ENCODE assay signal across 19 mouse cellular contexts in genomic region chr4:95530757-95531156, GRCm38 (mm10). TPM values are rescaled to one million over a fixed set of nuclear protein-coding genes. Genes with fewer than 3 reads are reported as not detected.
DNase-seq lines count a peak whose midpoint lies in the region; ATAC-seq and TF ChIP-seq lines count a peak whose summit lies in the region.
"Had no signal": no experiment of that assay in that cellular context is flagged by ENCODE, and none has a peak within 500 bp of the region (broad histone marks: within the 10 kb centered on the region; RNA-seq: fewer than 3 reads in every experiment).

No protein-coding gene starts in this region.

- TF ChIP-seq CTCF in hindbrain, postnatal 0 days (IDR thresholded peaks at IDR 0.05; ENCODE audit: low read depth): peak; percentile 40
- TF ChIP-seq CTCF in lung, postnatal 0 days (IDR thresholded peaks at IDR 0.05): peak; percentile 46

- H3K27ac ChIP-seq in hindbrain, postnatal 0 days: no peak overlapping the region
- H3K27ac ChIP-seq in hindbrain, embryonic 13.5 days: no peak overlapping the region
- H3K27ac ChIP-seq in lung, postnatal 0 days (ENCODE audit: low read length): no peak overlapping the region
- no peak overlapping the region for H3K27ac ChIP-seq in limb, embryonic 10.5 days
- H3K27ac ChIP-seq: forebrain, embryonic 15.5 days; kidney, embryonic 15.5 days; limb, embryonic 15.5 days; midbrain, embryonic 12.5 days had no signal

- H3K27me3 ChIP-seq in hindbrain, postnatal 0 days (ENCODE audit: insufficient read depth, low read length): no peaks in the 10 kb centered on the region
- no peaks in the 10 kb centered on the region for H3K27me3 ChIP-seq in hindbrain, embryonic 13.5 days
- no peaks in the 10 kb centered on the region for H3K27me3 ChIP-seq in lung, postnatal 0 days (replicated peaks; ENCODE audit: insufficient read depth, low read length)
- no peaks in the 10 kb centered on the region for H3K27me3 ChIP-seq in limb, embryonic 10.5 days (ENCODE audit: low read depth, poor library complexity, severe bottlenecking)
- H3K27me3 ChIP-seq: forebrain, embryonic 15.5 days; kidney, embryonic 15.5 days; limb, embryonic 15.5 days; midbrain, embryonic 12.5 days had no signal

- 68% methylated on average over 2 of the region's 2 CpGs for WGBS in hindbrain, postnatal 0 days
- 75% methylated on average over 2 of the region's 2 CpGs for WGBS in hindbrain, embryonic 13.5 days
- WGBS in lung, postnatal 0 days: 62% methylated on average over 2 of the region's 2 CpGs
- 61% methylated on average over 2 of the region's 2 CpGs for WGBS in limb, embryonic 10.5 days

- no peak overlapping the region for H3K4me3 ChIP-seq in hindbrain, postnatal 0 days (ENCODE audit: low read length)
- H3K4me3 ChIP-seq in hindbrain, embryonic 13.5 days: no peak overlapping the region
- H3K4me3 ChIP-seq in lung, postnatal 0 days (ENCODE audit: low read depth, low read length): no peak overlapping the region
- H3K4me3 ChIP-seq in limb, embryonic 10.5 days: no peak overlapping the region
- H3K4me3 ChIP-seq: forebrain, embryonic 15.5 days; kidney, embryonic 15.5 days; limb, embryonic 15.5 days; midbrain, embryonic 12.5 days had no signal

- H3K4me2 ChIP-seq in hindbrain, postnatal 0 days (ENCODE audit: low read depth, low read length): no peak overlapping the region
- no peak overlapping the region for H3K4me2 ChIP-seq in hindbrain, embryonic 13.5 days
- no peak overlapping the region for H3K4me2 ChIP-seq in lung, postnatal 0 days (replicated peaks; ENCODE audit: low read depth, low read length)
- H3K4me2 ChIP-seq: forebrain, embryonic 15.5 days; heart, embryonic 11.5 days; kidney, embryonic 15.5 days; limb, embryonic 15.5 days; midbrain, embryonic 12.5 days had no signal

- H3K9me3 ChIP-seq in hindbrain, postnatal 0 days (ENCODE audit: low read length): no peaks in the 10 kb centered on the region; the same call in 1 of the 2 replicates
- no peaks in the 10 kb centered on the region for H3K9me3 ChIP-seq in hindbrain, embryonic 13.5 days
- no peaks in the 10 kb centered on the region for H3K9me3 ChIP-seq in lung, postnatal 0 days (ENCODE audit: low read length)
- no peaks in the 10 kb centered on the region for H3K9me3 ChIP-seq in limb, embryonic 10.5 days (replicated peaks)
- H3K9me3 ChIP-seq: forebrain, embryonic 15.5 days; kidney, embryonic 15.5 days; limb, embryonic 15.5 days; midbrain, embryonic 12.5 days had no signal

- no peak for TF ChIP-seq EP300 in lung, postnatal 0 days (IDR thresholded peaks at IDR 0.05)

- DNase-seq in hindbrain, postnatal 0 days (ENCODE audit: low spot score): no peak
- DNase-seq in lung, postnatal 0 days (ENCODE audit: low spot score): no peak
- DNase-seq in lung, postnatal 36 days: no peak
- peak; percentile 27 for DNase-seq in NIH3T3 (ENCODE audit: low read depth)
- peak; percentile 10 for DNase-seq in naive thymus-derived CD4-positive, alpha-beta T cell, adult 2 months (ENCODE audit: low read depth)
- no peak for DNase-seq in urinary bladder, adult 2 months (ENCODE audit: low spot score)
- no peak for DNase-seq in limb, embryonic 10.5 days (ENCODE audit: low spot score)
- DNase-seq: adrenal gland, postnatal 10 days; cerebellum, adult 8-10 months; heart, postnatal 4 days; lung, postnatal 14 days; right cerebral cortex, postnatal 25 days had no signal

- no peak overlapping the region for H3K9ac ChIP-seq in hindbrain, postnatal 0 days (replicated peaks; ENCODE audit: low read length)
- H3K9ac ChIP-seq in hindbrain, embryonic 13.5 days: no peak overlapping the region
- no peak overlapping the region for H3K9ac ChIP-seq in lung, postnatal 0 days (replicated peaks; ENCODE audit: low read depth)
- H3K9ac ChIP-seq: forebrain, embryonic 15.5 days; kidney, embryonic 15.5 days; limb, embryonic 15.5 days; midbrain, embryonic 12.5 days had no signal

- no peaks in the 10 kb centered on the region for H3K36me3 ChIP-seq in hindbrain, postnatal 0 days (ENCODE audit: insufficient read depth, low read length)
- no peaks in the 10 kb centered on the region for H3K36me3 ChIP-seq in hindbrain, embryonic 13.5 days
- no peaks in the 10 kb centered on the region for H3K36me3 ChIP-seq in lung, postnatal 0 days (ENCODE audit: insufficient read depth, low read length)
- H3K36me3 ChIP-seq in limb, embryonic 10.5 days: no peaks in the 10 kb centered on the region
- H3K36me3 ChIP-seq: forebrain, embryonic 15.5 days; kidney, embryonic 15.5 days; limb, embryonic 15.5 days; midbrain, embryonic 12.5 days had no signal

- H3K4me1 ChIP-seq in hindbrain, postnatal 0 days (ENCODE audit: insufficient read depth, low read length): no peaks in the 10 kb centered on the region
- H3K4me1 ChIP-seq in hindbrain, embryonic 13.5 days (replicated peaks): no peaks in the 10 kb centered on the region
- no peaks in the 10 kb centered on the region for H3K4me1 ChIP-seq in lung, postnatal 0 days (ENCODE audit: insufficient read depth, low read depth, low read length)
- no peaks in the 10 kb centered on the region for H3K4me1 ChIP-seq in limb, embryonic 10.5 days
- H3K4me1 ChIP-seq: forebrain, embryonic 15.5 days; kidney, embryonic 15.5 days; limb, embryonic 15.5 days; midbrain, embryonic 12.5 days had no signal

- ATAC-seq in hindbrain, postnatal 0 days: no peak
- no peak for ATAC-seq in hindbrain, embryonic 13.5 days (ENCODE audit: low FRiP score)
- ATAC-seq in lung, postnatal 0 days: no peak
- ATAC-seq: forebrain, embryonic 15.5 days; inflammation-experienced regulatory T-cells, adult 6 months had no signal

RNA-seq across cellular contexts. Expression of gene Fggy, which starts 26.6 kb away (rescaled TPM):
- total RNA-seq in hindbrain, postnatal 0 days (2014; rRNA removed): 4.1 and 7.0 TPM in 2 replicates
- polyA plus RNA-seq in hindbrain, postnatal 0 days (2015; fragmentation: Nextera tagmentation; extraction: Ambion mirVana): 7.1 and 7.6 TPM in 2 replicates
- polyA plus RNA-seq in hindbrain, embryonic 13.5 days (2015; fragmentation: Nextera tagmentation; extraction: Ambion mirVana): 9.1 TPM in 2 replicates
- 6.2 and 8.9 TPM in 2 replicates for polyA plus RNA-seq in lung, postnatal 0 days (2015; fragmentation: Nextera tagmentation; extraction: Ambion mirVana)
- 7.8 and 9.1 TPM in 2 replicates for polyA plus RNA-seq in urinary bladder, adult 2 months (2012; rRNA removed)
- polyA plus RNA-seq in limb, embryonic 10.5 days (2016; fragmentation: Nextera tagmentation; extraction: Ambion mirVana): 8.1 and 8.5 TPM in 2 replicates

Comparison
In these comparisons a context has a peak if more than half of its experiments do, and no peak if none do; other contexts are left out.
1. DNase-seq: peak in NIH3T3 (single experiment) and naive thymus-derived CD4-positive, alpha-beta T cell, adult 2 months (single experiment); none in hindbrain, postnatal 0 days (single experiment), lung, postnatal 0 days (single experiment), lung, postnatal 36 days (single experiment), urinary bladder, adult 2 months (single experiment) and limb, embryonic 10.5 days (single experiment).